Comparison of ENCODE assay signal across 23 mouse cellular contexts in the genomic region with DNA sequence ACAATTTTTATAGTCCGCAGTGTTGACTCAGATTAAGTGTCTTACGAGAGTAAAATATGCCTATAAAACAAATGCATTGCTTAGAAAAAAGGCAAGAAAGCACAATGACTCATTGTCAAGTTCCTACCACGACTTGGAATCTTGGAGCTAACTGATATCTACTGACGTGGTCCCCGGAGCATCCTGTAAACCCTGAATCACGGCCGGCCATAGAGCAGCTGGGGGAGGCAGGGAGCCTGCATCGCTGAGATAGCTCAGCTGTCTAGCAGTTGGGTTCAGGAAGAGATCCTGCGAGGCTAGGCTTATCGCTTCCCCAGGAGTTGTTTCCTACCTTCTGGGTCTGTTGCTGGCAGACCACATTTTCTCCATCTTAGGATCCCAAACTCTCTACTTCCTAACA.
DNase-seq lines count a peak whose midpoint lies in the region; ATAC-seq and TF ChIP-seq lines count a peak whose summit lies in the region.
"Had no signal": no experiment of that assay in that cellular context is flagged by ENCODE, and none has a peak within 500 bp of the region (broad histone marks: within the 10 kb centered on the region; RNA-seq: fewer than 3 reads in every experiment).

No protein-coding gene starts in this region.

- intact Hi-C loops in heart, postnatal 10 days (cut with DNase I) = no loop called here

- no peak overlapping the region for H3K4me3 ChIP-seq in heart, embryonic 12.5 days
- no peak overlapping the region for H3K4me3 ChIP-seq in C2C12 (ENCODE audit: insufficient read depth, poor library complexity, severe bottlenecking)
- no peak overlapping the region for H3K4me3 ChIP-seq in myocyte
- H3K4me3 ChIP-seq: embryonic facial prominence, embryonic 12.5 days; embryonic facial prominence, embryonic 15.5 days; gastrocnemius, adult 2 months; hindbrain, embryonic 12.5 days; hindbrain, embryonic 15.5 days had no signal

- 21% methylated on average over 10 of the region's 10 CpGs for WGBS in heart, embryonic 12.5 days

- H3K9ac ChIP-seq in heart, embryonic 12.5 days = no peak overlapping the region
- H3K9ac ChIP-seq: embryonic facial prominence, embryonic 12.5 days; embryonic facial prominence, embryonic 15.5 days; forebrain, postnatal 0 days; hindbrain, embryonic 12.5 days; hindbrain, embryonic 15.5 days had no signal

- H3K36me3 ChIP-seq in heart, embryonic 12.5 days = no peaks in the 10 kb centered on the region
- H3K36me3 ChIP-seq in C2C12 (ENCODE audit: control insufficient read depth, insufficient read depth) (no peaks in the 10 kb centered on the region), myocyte (ENCODE audit: control insufficient read depth, insufficient read depth) (no peaks in the 10 kb centered on the region)
- H3K36me3 ChIP-seq: embryonic facial prominence, embryonic 12.5 days; embryonic facial prominence, embryonic 15.5 days; G1E; hindbrain, embryonic 15.5 days had no signal

- no peak for TF ChIP-seq POLR2A in myocyte (IDR thresholded peaks at IDR 0.05; ENCODE audit: insufficient read length, low read depth)

- H3K4me2 ChIP-seq in heart, embryonic 12.5 days = no peak overlapping the region
- peak overlapping the region; percentile 55 for H3K4me2 ChIP-seq in myocyte (ENCODE audit: low read depth)
- H3K4me2 ChIP-seq: embryonic facial prominence, embryonic 12.5 days; embryonic facial prominence, embryonic 15.5 days; hindbrain, embryonic 12.5 days; hindbrain, embryonic 15.5 days had no signal

- H3K27ac ChIP-seq in heart, embryonic 12.5 days (ENCODE audit: poor library complexity, severe bottlenecking) = no peak overlapping the region
- H3K27ac ChIP-seq: embryonic facial prominence, embryonic 12.5 days; embryonic facial prominence, embryonic 15.5 days; gastrocnemius, adult 2 months; hindbrain, embryonic 12.5 days; hindbrain, embryonic 15.5 days had no signal

- H3ac ChIP-seq in C2C12 (ENCODE audit: control insufficient read depth, insufficient read length, low read depth) = no peak overlapping the region
- H3ac ChIP-seq in myocyte (ENCODE audit: control insufficient read depth, insufficient read length) = no peak overlapping the region

- H3K79me2 ChIP-seq in C2C12 (ENCODE audit: control insufficient read depth, insufficient read depth) (no peaks in the 10 kb centered on the region), myocyte (ENCODE audit: control insufficient read depth, insufficient read depth) (no peaks in the 10 kb centered on the region)

- no peak for ATAC-seq in heart, embryonic 12.5 days (ENCODE audit: insufficient number of reproducible peaks, low FRiP score)
- ATAC-seq: activated CD4-positive, CD25-positive, alpha-beta regulatory T cell, adult 4 months; forebrain, embryonic 14.5 days; forebrain, postnatal 0 days; intestine, postnatal 0 days had no signal

- no peaks in the 10 kb centered on the region for H3K79me3 ChIP-seq in C2C12 (ENCODE audit: low read depth)

- no peaks in the 10 kb centered on the region for H3K9me3 ChIP-seq in heart, embryonic 12.5 days (replicated peaks)
- H3K9me3 ChIP-seq: embryonic facial prominence, embryonic 12.5 days; embryonic facial prominence, embryonic 15.5 days; hindbrain, embryonic 12.5 days; hindbrain, embryonic 15.5 days had no signal

- H3K27me3 ChIP-seq in heart, embryonic 12.5 days (replicated peaks) = no peaks in the 10 kb centered on the region
- no peaks in the 10 kb centered on the region for H3K27me3 ChIP-seq in C2C12 (ENCODE audit: control insufficient read depth, insufficient read depth, insufficient read length)
- no peaks in the 10 kb centered on the region for H3K27me3 ChIP-seq in myocyte (ENCODE audit: control insufficient read depth, insufficient read depth, insufficient read length)
- H3K27me3 ChIP-seq: CH12.LX; embryonic facial prominence, embryonic 12.5 days; embryonic facial prominence, embryonic 15.5 days; hindbrain, embryonic 12.5 days; hindbrain, embryonic 15.5 days had no signal

- peak; percentile 4 to 6 for DNase-seq in heart, postnatal 10 days
- peak; percentile 48 for DNase-seq in 3T3-L1 (ENCODE audit: low read depth, low spot score)
- no peak for DNase-seq in gastrocnemius, postnatal 10 days
- DNase-seq: adrenal gland, postnatal 25 days; cerebellum, adult 18-20 months; cerebellum, adult 9-10 months; cerebellum, postnatal 25 days; forebrain, postnatal 0 days; gastrocnemius, adult 2 months; gastrocnemius, postnatal 25 days; kidney, adult 2 months had no signal

- TF ChIP-seq CTCF in C2C12 (IDR thresholded peaks at IDR 0.05; ENCODE audit: control insufficient read depth, insufficient read depth, insufficient read length) = no peak

- peaks cover 5% of the 10 kb centered on the region for H3K4me1 ChIP-seq in heart, embryonic 12.5 days (replicated peaks)
- H3K4me1 ChIP-seq: embryonic facial prominence, embryonic 12.5 days; embryonic facial prominence, embryonic 15.5 days; hindbrain, embryonic 12.5 days; hindbrain, embryonic 15.5 days had no signal

TF ChIP-seq in C2C12, 6 proteins besides CTCF, POLR2A, EP300 and RAD21:
- peak; percentile 25 for TF ChIP-seq MAX (IDR thresholded peaks at IDR 0.05)
- TF ChIP-seq MYOG (IDR thresholded peaks at IDR 0.05; ENCODE audit: control insufficient read depth, extremely low read depth, insufficient read length) = no peak
- TF ChIP-seq USF1 (IDR thresholded peaks at IDR 0.05; ENCODE audit: low read depth) = no peak
- TF ChIP-seq MYOD1 (IDR thresholded peaks at IDR 0.05; ENCODE audit: control insufficient read depth, insufficient read length, low read depth) = peak; percentile 90
- TF ChIP-seq CEBPB (IDR thresholded peaks at IDR 0.05; ENCODE audit: low read depth) = no peak
- no peak for TF ChIP-seq FOSL1 (IDR thresholded peaks at IDR 0.05; ENCODE audit: insufficient read depth, low read length, poor library complexity, severe bottlenecking)

TF ChIP-seq in myocyte, 11 proteins besides CTCF, POLR2A, EP300 and RAD21:
- TF ChIP-seq MYOD1 (IDR thresholded peaks at IDR 0.05; ENCODE audit: control insufficient read depth in 1 of 3, insufficient read length in 2 of 3, low read depth in 2 of 3) (peak in 2 of 3 experiments; percentile 75 to 87), POLR2AphosphoS2 (IDR thresholded peaks at IDR 0.05; ENCODE audit: insufficient read length, low read depth) (no peak), TCF3 (IDR thresholded peaks at IDR 0.05; ENCODE audit: insufficient read length, low read depth) (no peak), REST (IDR thresholded peaks at IDR 0.05; ENCODE audit: insufficient read depth, insufficient read length) (no peak), E2F4 (IDR thresholded peaks at IDR 0.05; ENCODE audit: insufficient read depth) (no peak), MYOG (IDR thresholded peaks at IDR 0.05; ENCODE audit: control insufficient read depth in 1 of 3, insufficient read depth in 1 of 3, insufficient read length in 2 of 3, low read depth in 2 of 3) (peak; percentile 6 to 79 (median 78)), MAX (IDR thresholded peaks at IDR 0.05; ENCODE audit: low read depth) (no peak), SRF (IDR thresholded peaks at IDR 0.05; ENCODE audit: control insufficient read depth, insufficient read length, low read depth) (no peak), CEBPB (IDR thresholded peaks at IDR 0.05; ENCODE audit: insufficient read depth, poor library complexity, severe bottlenecking) (no peak), USF1 (IDR thresholded peaks at IDR 0.05; ENCODE audit: low read depth) (no peak), TCF12 (IDR thresholded peaks at IDR 0.05; ENCODE audit: insufficient read depth, poor library complexity, severe bottlenecking) (no peak)
